Mouse (Mus musculus) lung, adult 18-20 months (tissue): ENCODE results near the gene Syt2.

Experiments used
- DNase-seq, 2 experiments: peaks; one replicate each; pipeline ENCODE4 v3.0.0; 2022; ENCODE audit warnings: mixed read lengths in 2 of 2

Syt2 gene

DNA sequence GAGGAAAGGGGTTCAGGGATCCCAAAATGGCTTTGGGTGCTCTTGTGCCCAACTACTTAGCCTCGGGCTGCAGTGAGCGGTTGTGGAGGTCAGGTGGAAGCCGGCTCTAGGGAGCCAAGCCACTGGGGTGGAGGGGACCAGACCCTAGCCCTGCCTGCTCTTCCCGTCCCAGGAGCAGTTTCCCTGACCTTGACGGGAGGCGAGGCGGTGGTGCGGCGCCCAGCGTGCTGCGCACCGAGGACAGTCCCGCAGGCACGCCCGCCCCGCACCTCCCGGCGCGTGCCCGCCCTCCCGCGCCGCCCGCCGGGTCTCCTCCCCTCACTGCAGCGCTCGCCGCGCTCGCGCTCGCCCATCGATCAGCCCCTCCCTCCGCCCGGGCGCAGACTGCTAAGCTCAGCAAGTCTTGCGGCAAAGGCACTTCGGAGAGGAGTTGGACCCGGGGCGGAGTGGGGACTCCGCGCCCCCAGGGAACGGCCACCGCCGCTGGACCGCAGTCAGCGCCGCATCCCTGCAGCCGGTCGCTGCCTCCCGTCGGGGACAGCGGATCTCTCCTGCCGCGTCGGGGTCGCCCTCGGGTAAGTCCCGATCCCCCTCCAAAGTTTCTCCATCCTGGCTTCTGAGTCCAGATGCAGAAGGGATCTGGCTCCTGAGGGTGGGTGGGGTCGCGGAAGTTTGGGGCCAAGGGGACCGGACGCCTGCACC, at the start of gene Syt2:
Gene Syt2, plus strand, starts transcription at position 417 of the 702 bp plus-strand sequence.
- DNase-seq = peak; percentile 17 to 19

DNA sequence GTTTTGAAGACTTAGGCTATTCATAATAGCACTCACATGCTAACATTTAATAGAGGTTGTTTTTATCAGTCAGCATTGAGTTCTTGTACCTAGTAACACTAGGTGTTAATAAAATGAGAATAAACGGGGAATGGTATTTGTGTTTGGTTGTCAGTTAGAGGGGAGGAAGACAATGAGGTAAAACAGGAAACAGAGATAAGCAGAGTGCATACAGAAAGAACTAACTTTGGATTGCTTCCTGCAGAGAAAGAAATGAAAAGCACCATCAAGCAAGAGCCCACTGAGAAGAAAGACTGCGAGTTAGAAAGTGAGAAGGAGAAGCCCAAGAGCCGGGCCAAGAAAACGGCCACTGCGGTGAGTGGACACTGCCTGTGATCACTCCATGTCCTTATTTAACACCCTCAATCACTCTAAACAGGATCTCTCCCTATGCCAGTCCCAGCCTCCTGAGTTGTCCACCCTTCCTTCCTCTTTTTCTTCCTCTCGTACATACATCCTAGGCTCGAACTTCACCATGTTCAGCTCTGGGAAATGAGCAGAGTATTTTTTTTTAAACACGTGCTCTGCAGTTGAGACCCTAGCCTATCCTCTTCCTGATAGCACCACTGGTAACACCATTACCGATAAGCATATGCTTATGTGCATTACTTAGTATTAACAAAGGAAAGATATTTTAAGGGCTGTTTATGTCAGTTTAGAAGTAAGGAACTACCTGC, 49.0 kb upstream of the Syt2 start:
- DNase-seq = no peak

DNA sequence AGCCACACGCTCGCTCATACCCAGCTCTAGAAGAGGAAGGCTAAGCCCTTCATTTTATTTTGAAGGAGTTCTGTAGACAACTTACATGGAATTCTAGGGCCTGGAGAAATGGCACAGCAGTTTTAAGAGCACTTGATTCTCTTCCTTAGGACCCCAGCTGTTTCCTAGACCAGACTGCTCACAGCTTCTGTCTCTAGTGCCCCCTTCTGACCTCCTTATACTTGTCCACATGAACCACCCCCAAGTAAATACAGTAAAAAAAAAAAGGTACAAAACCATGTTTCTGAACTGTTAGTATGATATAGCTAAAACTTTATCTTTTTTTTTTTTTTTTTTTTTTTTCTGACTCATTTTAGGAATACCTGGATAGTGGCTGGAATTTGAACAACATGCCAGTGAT, 42.4 kb upstream of the Syt2 start:
- DNase-seq = no peak

DNA sequence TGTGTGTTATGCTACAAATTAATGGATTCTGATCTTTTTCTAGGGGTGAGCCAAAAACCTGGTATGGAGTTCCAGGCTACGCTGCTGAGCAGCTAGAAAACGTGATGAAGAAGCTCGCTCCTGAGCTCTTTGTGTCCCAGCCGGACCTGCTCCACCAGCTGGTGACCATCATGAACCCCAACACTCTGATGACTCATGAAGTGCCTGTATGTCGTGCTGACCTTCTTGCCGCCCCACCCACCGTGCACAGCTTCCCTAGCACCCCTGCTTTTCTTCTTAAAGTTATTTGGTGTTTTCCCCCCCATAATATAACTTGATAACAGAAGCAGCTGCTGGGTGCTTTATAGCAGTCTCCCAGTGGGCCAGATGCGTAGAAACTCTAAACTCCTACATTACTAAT, 40.8 kb upstream of the Syt2 start:
- DNase-seq = no peak

DNA sequence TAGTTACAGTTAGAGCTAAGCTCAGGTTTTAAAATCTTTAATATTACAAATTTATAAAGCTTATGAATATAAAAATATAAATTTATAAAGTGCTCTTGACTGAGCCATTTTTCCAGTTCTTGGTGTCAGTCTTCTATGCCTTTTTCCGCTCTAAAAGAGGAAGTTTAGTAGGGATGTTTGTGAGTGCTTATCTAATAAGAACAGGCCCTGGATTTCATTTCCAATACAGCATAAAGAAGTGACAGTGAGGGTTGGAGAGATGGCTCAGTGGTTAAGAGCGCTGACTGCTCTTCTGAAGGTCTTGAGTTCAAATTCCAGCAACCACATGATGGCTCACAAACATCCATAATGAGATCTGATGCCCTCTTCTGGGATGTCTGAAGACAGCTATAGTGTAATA, 40.1 kb upstream of the Syt2 start:
- DNase-seq = no peak

GRCm38 (mm10) chr1:134607279-134607678, 39.2 kb upstream of the Syt2 start:
- no peak for DNase-seq

DNA sequence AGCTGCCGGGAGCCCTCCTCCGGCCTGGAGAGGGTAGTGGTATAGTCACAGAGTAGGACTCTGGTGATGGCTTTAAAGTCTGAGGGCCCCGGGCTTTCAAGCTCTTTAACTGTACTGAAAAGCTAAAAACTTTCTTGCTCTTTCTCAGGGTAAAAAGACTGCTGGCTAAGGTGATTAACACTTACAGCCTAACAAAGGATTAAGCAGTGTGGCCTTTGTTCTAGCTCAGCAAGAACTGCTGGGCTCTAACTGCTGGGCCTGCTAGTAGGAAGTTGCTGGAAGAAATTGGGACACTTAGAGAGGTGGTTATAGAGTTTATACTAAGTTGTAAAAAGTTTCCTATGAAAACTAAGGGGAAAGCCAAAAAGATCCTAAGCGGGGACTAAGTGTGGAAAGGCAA, 37.3 kb upstream of the Syt2 start:
- DNase-seq = no peak

DNA sequence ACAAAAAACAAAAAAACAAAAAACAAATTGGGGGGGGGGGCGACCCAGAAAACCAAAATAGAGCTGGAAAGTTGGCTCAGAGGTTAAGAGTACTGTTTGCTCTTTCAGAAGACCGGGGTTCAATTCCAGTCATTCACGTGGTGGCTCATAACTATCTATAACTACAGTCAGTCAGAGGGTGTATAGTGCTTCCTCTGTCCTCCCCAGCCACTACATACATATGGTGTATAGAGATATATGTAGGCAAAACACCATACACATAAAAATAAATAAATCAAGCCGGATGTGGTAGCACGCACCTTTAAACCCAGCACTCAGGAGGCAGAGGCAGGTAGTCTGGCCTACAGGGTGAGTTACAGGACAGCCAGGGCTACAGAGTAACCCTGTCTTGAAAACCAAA, 31.9 kb upstream of the Syt2 start:
- no peak for DNase-seq

GRCm38 (mm10) chr1:134614988-134615387, 31.5 kb upstream of the Syt2 start:
- DNase-seq = no peak

DNA sequence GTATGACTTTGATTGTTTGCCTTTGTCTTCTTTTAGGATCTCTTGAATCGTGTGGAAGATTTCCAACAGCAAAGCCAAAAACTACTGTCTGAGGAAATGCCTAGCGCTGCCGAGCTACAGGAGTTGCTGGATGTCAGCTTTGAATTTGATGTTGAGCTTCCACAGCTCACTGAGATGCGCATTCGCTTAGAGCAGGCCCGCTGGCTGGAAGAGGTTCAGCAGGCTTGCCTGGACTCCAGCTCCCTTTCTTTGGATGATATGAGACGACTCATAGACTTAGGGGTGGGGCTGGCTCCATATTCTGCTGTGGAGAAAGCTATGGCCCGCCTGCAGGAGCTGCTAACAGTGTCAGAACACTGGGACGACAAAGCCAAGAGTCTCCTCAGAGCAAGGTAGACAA, 28.8 kb upstream of the Syt2 start:
- DNase-seq = no peak

DNA sequence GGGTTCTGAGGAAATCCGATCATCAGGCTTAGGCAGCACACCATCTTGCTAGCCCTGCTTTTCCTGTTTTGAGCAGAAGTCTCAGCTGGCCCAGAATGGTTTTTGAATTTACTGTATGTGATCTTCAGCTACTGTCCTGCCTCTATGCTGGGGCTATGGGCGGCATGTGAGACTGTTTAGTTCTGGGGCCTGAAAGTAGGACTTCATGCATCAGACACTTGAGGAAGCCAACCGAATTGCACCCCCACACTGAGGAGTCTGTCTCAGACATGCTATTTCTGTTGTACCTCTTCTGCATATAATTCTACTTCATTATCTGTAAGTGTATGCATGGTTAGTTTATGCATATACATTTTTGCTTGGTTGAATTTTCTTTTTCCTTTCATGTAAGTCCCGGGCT, 21.2 kb upstream of the Syt2 start:
- no peak for DNase-seq

DNA sequence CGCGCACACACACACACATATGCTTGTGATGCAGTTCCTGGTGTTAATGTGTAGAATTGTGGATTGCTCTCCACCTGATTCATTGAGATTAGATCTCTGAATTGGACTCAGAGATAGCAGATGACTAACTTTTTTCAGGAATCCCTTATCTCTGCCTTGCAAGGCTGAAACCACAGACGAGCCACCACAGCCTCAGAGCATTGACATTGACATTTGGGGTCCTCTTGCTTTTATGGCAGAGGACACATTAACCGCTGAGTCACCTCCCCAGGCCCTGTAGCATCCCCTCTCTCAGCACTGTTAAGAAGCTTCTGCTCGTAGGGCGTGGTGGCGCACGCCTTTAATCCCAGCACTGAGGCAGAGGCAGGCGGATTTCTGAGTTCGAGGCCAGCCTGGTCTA, 17.0 kb upstream of the Syt2 start:
- no peak for DNase-seq

- no peak for DNase-seq
These were observed 12.2 kb upstream of the Syt2 start for GRCm38 (mm10) chr1:134634296-134634695.

DNA sequence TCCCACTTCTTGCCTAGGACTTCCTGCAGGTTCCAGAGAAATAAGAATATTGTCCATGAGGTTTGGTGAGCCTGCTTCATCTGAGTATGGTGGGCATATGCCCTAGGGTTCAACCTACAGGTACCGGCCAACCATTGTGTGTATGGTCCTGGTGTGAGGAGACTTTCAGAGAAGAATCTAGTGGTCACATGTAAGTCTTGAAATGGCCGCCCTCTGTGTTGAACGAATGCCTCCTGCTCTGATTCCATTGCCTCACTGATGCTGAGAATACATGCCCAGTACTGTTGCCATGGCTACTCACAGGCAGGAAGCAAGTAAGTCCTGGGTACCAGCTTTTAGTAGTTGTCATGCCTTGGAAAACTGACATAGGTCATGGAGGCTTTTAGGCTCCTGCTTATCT, 10.2 kb upstream of the Syt2 start:
- no peak for DNase-seq

DNA sequence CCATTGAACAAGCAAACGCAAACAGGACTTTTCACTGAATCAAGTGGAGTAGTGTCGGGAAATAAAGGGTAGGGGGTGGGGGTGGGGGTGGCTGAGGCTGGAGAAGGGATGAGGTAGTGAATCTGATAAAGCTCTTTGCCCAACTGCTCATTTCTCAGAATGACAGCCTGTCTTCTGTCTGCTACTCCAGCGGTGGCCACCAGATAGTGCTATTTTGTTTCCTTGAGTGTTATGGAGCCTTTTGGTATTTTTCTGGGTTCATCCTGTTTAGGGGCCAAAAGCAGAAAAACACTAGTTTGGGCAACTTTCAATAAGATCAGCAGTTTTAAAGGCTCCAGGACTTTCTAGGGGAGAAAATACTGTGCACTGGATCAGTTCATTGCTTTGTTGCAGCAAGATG, 9.8 kb upstream of the Syt2 start:
- DNase-seq = no peak

GRCm38 (mm10) chr1:134638041-134638440, 8.4 kb upstream of the Syt2 start:
- DNase-seq = no peak

GRCm38 (mm10) chr1:134638522-134638921, 8.0 kb upstream of the Syt2 start:
- DNase-seq = peak; percentile 14 to 30

DNA sequence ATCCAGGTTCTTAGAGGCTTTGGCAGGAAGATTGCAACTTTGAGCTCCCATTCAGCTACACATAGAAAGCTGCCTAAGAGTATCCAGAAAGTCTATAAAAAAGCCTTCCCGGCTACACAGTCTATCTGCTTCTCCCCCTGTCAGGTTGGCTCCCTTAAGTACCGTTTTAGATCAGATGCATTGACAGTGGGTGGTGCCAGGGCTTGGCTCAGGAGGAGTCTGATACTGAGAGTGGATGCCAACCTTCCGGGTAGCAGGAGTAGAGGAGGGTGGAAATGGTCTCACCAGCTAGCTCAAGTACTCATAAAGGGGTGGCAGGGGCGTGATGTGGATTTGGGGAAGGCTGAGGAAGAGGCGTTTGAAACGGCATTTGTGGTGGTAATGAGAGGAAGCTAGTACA, 7.0 kb upstream of the Syt2 start:
- no peak for DNase-seq

GRCm38 (mm10) chr1:134641507-134641906, 5.0 kb upstream of the Syt2 start:
- DNase-seq = no peak

GRCm38 (mm10) chr1:134643702-134644101, 2.8 kb upstream of the Syt2 start:
- peak; percentile 38 to 62 for DNase-seq

GRCm38 (mm10) chr1:134645408-134646200, 873 bp upstream of the Syt2 start:
- DNase-seq = no peak

GRCm38 (mm10) chr1:134646963-134647282, 446 bp downstream of the Syt2 start:
- no peak for DNase-seq

GRCm38 (mm10) chr1:134647591-134647990, 1.1 kb downstream of the Syt2 start:
- DNase-seq = no peak

DNA sequence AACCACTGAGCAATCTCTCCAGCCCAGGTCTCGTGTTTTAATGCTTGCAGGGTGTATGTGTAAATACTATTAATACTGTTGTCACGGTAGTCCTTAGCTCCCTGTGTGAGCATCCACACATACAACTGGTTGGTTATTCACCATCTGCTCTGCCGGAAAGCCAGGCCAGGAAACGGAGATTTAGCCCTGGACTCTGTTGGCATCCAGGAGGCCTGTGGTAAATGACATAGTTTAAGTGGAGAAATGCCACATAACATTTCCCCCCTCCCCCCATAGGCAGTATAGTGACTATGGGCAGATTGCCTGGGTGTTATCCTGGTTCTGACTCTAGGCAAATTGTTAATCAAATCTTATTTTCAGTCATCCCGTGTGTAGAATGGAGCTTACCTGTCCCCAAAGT, 4.3 kb downstream of the Syt2 start:
- no peak for DNase-seq
